Mouse (Mus musculus): ENCODE data around the gene Kcnab1.

The Kcnab1 gene

DNA sequence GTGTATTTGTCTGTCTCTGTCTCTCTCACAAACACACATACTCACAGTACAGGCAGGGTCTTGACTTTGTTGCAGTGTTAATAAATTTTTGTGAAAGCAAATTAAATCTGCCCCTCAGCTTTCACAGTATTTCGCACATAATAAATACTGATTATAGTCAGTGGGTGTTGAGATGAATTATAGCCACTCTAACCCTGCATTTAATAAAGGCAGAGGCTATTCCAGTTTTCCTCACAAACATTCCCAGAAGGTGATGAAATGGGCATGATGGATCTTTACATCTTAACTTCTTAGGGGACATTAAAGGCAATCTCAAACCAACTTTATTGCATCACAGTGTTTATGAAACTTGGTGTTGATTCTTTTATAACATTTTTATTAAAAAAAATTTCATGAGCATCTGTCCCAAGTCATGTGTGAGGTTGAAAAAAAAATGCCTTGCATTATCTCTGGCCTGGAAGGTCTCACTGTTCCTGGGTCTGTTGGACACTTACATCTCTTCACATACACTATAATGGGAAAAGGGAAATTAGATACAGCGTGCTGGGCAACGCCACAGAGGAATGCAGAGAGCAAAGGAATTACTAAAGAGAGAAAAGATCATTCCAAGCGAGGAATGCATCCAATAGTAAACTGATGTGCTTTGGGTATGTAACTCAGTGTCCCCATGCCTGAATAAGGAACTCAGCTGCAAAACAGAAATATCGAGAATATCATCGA, 95.3 kb downstream of the Kcnab1 start:
- no peak for DNase-seq

DNA sequence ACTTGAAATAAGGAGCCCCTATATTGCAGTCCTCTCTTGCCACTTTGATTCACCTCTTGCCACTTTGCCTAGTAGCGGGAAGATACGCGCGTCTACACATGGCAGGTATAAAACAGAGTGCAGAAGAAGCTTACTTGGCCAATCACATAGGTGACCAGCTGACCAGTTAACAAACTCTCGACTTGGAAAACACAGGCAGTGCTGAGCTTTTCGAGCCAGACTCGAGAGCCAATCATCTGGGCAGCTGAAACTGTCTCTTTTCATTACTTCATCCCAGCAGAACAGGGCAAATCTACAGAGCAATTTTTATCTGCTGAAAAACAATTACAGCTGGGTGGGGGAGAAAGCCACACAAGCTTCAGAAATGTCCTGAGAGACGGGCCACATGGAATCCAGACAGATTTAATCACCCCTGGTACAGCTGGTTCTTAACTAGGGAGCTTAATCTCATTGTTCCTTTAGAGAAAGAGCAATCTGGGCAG, 96.4 kb downstream of the Kcnab1 start:
- no peak for DNase-seq

GRCm38 (mm10) chr3:65213725-65214124, 104.5 kb downstream of the Kcnab1 start:
- DNase-seq, result no peak

GRCm38 (mm10) chr3:65214635-65215034, 105.5 kb downstream of the Kcnab1 start:
- no peak for DNase-seq

DNA sequence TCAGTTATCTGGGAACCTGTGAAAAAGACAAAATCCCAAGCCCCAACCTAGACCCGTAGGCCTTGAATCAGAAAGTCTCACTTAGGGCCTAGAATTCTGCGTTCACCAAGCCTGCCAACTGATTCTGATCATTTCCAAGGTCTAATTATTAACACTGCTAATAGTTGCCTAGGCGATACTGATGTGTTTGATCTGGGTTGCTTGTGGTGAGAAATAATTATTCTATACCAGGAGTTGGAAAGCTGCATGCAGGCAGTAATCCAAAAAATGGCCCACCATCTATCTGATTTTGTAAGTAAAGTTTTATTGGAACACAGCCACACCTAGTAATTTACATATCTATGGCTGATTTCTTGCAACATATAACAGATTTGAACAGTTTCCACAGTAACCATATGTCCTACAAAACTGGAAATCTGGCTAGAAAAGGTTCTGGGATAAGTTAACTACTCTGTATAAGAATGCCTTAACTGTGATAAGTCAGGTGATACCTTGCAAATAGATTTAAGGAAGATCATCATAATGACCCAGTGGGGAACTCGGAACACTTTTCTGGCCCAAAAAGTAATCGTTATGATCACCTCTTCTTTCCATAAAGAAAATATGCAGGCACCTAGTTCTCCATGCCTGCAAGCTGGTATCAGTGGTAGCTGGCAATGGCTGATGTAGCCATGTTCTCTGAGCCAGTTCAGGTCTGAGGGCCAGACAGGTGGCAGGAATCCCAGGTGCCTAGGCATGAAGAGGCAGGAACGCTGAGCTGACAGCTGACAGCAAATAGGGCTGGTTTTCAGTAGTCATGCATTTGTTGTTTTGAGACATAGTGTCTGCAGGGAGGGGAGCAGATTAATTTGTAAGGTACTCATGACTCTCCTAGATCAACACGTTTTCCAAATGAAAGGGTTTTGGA, 108.7 kb downstream of the Kcnab1 start:
- DNase-seq, result no peak

DNA sequence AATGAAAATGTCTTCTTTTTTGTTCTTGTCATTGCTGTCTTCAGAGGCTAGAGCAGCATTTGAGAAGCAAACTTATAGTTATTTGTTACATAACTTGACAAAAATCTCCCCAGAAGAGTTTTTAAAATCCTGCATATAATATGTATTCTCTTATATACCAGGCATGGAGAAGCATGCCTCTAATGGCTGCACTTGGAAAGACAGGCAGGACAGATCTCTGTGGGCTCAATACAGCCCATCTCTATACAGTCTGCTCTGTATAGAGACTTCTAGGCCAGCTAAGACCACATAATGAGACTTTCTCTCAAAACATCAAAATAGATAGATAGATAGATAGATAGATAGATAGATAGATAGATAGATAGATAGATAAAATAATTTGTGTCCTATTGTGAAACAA, 111.1 kb downstream of the Kcnab1 start:
- DNase-seq, result no peak

- DNase-seq, result no peak
Observed at GRCm38 (mm10) chr3:65223635-65224034, 114.5 kb downstream of the Kcnab1 start.

GRCm38 (mm10) chr3:65230978-65231377, 121.8 kb downstream of the Kcnab1 start:
- no peak for DNase-seq

DNA sequence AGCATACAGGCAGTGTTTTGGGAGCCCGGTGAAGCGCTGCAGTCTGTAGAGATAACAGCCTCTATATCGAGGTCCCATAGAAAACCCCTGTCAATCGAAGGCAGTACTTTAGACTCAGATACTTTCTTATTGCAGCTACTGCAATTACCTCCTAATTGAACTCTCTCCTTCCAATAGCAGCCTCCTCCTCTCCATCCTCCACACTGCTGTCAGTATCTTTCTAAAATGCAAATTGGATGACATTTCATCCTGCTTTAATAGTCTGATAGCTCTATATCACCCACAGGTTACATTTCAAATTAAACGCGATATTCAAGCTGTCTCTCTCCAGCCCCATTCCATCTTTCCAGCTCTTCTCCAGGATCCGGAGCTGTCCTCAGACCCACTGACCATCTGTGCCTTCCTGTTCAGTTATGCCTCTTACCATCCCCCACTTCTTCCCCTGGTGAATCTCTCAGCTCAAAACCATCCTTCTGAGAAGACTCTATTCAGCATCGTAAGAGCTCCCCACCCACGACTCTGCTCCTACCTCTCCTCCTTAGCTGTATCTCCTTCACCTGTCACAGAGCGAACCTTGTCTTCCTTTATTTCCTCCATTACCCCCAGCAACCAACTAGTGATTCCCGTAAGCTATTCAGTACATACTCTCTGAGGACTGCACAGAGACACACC, 122.4 kb downstream of the Kcnab1 start:
- no peak for DNase-seq

- DNase-seq, result no peak
Observed at GRCm38 (mm10) chr3:65249023-65249422, 139.8 kb downstream of the Kcnab1 start.

DNA sequence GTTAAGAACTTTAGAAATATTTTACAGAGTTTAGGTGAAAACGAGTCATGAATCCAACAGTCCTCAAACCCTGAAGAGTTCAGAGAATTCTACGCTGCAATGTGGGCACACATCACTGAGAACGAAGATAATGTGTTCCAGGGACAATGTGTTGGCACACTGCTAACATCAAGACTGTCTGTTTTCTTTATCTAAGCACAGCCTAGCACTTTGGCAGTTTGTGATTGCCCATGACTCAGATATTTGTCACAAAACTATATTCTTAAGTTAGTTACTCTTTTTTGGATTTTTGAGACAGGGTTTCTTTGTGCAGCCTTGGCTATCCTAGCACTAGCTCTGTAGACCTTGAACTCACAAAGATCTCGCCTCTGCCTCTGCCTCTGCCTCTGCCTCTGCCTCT, 151.3 kb downstream of the Kcnab1 start:
- no peak for DNase-seq

DNA sequence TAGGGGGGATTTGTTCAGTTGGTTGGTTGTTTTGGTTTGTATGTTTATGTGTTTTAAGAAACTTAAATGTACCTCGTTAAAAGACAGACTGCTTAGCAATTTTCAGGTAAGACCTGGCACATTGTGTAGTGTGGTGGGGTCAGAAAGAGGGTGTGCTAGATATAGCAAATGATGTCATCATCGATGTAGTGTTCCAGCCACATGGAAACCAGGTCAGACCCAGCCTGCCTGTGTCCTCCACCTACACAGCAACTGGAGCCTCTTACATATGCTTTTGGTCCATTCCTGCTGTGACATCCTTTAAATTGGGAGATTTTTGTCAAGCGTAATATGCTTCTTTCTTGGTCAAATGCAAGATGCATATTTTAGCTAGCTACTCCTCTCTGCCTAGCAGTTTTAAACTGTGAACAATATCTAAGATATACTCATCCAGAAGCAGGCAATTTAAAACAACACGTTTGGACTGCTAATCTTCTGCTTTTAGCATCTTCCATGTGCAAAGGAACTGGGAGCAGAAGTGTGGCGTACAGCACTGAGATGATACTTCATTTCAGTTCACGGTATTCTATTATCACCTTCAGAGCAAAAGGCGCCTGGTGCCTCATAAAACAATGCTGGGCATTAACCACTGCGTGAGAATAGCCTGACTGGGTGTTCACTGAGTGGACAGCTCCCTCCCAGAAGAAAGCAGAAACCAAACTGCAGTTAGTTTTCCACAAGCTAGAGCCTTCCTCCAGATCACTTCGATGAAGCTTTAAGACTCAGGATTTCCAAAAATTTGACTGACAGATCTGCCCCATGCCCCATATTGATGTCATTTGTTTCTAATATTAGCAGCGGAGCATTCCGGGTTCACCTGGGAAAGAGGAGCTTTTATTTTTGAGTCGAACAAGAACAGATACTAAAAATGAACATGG, 153.6 kb downstream of the Kcnab1 start:
- DNase-seq, result no peak

GRCm38 (mm10) chr3:65273317-65273716, 164.1 kb downstream of the Kcnab1 start:
- no peak for DNase-seq

DNA sequence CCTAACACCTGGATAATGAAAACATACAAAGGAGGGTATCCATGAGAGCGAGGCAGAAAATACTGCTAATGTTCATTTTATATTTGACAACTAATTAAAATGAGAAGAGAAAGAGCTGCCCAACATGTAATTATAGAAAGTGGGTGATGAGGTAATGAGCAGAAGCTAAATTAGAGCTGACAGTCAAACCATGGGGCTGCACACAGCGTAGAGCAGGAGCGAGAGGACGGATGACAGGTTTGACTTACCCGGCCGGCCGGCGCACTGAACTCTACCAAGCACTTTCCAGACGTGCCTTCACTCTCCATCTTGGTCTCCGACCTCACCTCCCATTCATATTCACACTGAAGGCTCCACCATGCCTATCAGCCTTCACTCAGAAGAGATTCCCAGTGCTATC, 168.6 kb downstream of the Kcnab1 start:
- no peak for DNase-seq

DNA sequence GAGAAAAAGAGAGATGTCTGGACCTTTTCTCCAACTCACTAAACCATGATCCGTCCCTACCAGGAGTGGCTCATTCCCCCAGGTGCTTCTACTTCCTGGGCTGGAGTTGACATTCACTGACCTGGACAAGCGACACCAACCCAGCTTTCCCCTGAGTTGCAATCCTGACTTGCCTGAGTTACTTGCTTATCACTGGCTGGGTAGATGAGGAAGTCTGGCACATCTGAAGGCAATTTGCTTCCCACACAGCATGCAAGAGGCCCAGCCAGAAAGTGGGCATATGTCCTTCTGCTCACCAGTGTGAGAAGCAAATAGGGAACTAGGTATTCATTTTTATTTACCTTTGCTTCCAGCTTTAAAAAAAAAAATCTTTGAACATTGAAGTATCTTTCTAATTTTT, 174.2 kb downstream of the Kcnab1 start:
- DNase-seq, result no peak

GRCm38 (mm10) chr3:65288994-65289393, 179.8 kb downstream of the Kcnab1 start:
- no peak for DNase-seq

GRCm38 (mm10) chr3:65296996-65297395, 187.8 kb downstream of the Kcnab1 start:
- DNase-seq, result no peak

- DNase-seq, result no peak
Observed at GRCm38 (mm10) chr3:65299205-65299604, 190.0 kb downstream of the Kcnab1 start.

- no peak for DNase-seq
Observed at GRCm38 (mm10) chr3:65301531-65301930, 192.3 kb downstream of the Kcnab1 start.

DNA sequence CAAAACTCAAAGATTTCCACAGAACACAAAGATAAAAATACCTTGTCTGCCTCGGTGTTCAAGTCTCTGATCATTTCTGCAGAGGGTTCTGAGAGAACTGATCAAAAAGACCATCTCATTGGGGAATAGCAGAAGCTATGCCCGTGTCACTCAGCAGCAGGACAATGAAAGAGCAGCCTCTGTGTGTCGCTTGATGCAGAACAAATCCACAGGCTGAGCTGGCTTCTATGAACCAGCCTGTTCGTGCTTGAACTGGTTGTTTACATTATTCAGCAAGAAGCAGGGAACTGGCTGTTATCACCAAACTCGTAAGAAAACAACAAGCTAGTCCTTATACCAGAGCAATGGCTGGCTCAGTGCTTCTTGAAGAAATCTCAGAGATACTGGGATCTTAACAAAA, 193.4 kb downstream of the Kcnab1 start:
- DNase-seq, result no peak

DNA sequence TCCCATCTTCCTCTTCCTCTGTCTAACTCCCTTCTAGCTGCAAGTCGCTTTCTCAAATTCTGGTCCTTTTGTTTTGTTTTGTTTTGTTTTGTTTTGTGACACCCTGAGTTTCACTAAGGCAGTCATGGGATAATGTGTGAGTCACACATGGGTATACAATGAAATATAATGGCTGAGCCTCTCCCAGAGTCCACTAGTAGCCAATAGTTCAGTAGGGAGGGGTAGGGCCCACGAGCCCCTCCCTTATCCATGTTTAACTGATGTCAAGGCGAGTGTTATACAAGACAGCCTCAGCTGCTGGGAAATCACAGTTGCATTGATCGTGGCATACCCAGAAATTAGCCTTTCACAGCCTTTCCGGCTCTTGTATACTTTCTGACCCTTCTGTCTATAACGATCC, 206.7 kb downstream of the Kcnab1 start:
- no peak for DNase-seq

DNA sequence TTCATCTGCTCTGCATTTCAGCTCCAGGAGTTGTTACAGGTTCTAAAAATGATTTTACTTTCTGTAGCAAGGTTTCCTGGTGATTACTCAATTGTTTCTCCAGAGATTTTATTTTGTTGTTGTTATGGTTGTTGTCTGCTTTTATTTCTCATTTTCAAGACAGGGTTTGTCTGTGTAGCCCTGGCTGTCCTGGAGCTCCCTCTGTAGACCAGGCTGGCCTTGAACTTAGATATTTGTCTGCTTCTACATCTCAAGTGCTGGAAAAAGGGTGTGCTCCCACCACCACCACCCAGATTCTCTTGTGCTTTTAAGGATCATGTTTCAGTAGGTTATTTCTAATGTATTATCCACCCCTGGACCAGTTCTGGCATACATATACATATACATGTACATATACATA, 207.6 kb downstream of the Kcnab1 start:
- no peak for DNase-seq

Data from kidney, adult 9 months (tissue).